Mouse (Mus musculus): ENCODE measurements at regions not wholly inside any gene's neighbourhood (a gene's known extent, or its start where the extent isn't known, plus 50 kb on each side); places are given as distances from the start of the nearest gene placed in this dataset.

DNA sequence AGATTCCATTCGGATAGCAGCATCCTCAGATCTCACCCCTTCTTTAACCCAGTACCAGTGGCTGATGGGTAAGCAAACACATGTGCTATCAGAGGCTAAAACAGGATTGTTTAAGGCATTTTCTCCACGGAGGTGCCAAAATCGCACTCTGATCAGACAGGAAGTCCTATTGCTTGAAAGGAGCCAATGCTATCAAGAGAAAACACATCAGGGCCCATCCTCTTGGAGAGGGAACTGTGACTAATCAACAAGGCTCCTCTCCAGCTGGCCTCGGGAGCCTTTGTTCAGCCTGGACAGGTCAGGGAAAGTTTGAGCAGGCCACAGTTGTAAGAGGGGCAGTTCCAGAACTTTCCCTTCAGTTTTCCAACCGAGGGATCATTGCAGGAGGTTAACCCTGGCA lies 57.4 kb upstream of the Lmo2 start:
- 57% methylated on average over 5 of the region's 5 CpGs for WGBS
- H3K4me1 ChIP-seq (ENCODE audit: control insufficient read depth, insufficient read depth, low read length): peaks cover 3% of the 10 kb centered on the region; the same call in 1 of the 2 replicates
- no peak for ATAC-seq
- H3K9me3 ChIP-seq (replicated peaks; ENCODE audit: control insufficient read depth, low read length, poor library complexity, severe bottlenecking): no peaks in the 10 kb centered on the region
- H3K4me3 ChIP-seq (ENCODE audit: low read depth, low read length): no peak overlapping the region
- no peak overlapping the region for H3K4me2 ChIP-seq (ENCODE audit: low read length)
- H3K9ac ChIP-seq (ENCODE audit: low read depth, low read length): no peak overlapping the region
- H3K27ac ChIP-seq (ENCODE audit: low read length): no peak overlapping the region
- no peaks in the 10 kb centered on the region for H3K27me3 ChIP-seq (ENCODE audit: control insufficient read depth, insufficient read depth, low read depth, low read length)
- H3K36me3 ChIP-seq (ENCODE audit: control insufficient read depth, insufficient read depth, low read length): no peaks in the 10 kb centered on the region

GRCm38 (mm10) chr2:103901457-103901856 lies 56.3 kb upstream of the Lmo2 start:
- Histone ChIP-seq H3K4me2 (ENCODE audit: low read length) (no peak overlapping the region), H3K9ac (ENCODE audit: low read depth, low read length) (no peak overlapping the region), H3K4me3 (ENCODE audit: low read depth, low read length) (no peak overlapping the region), H3K36me3 (ENCODE audit: control insufficient read depth, insufficient read depth, low read length) (no peaks in the 10 kb centered on the region), H3K4me1 (ENCODE audit: control insufficient read depth, insufficient read depth, low read length) (peaks cover 5% of the 10 kb centered on the region; the same call in 1 of the 2 replicates), H3K9me3 (replicated peaks; ENCODE audit: control insufficient read depth, low read length, poor library complexity, severe bottlenecking) (no peaks in the 10 kb centered on the region), H3K27ac (ENCODE audit: low read length) (no peak overlapping the region), H3K27me3 (ENCODE audit: control insufficient read depth, insufficient read depth, low read depth, low read length) (no peaks in the 10 kb centered on the region)
- no peak for ATAC-seq
- WGBS: 81% methylated on average over 1 of the region's 1 CpGs

GRCm38 (mm10) chr2:103902777-103903176 lies 55.0 kb upstream of the Lmo2 start:
- no peaks in the 10 kb centered on the region for H3K36me3 ChIP-seq (ENCODE audit: control insufficient read depth, insufficient read depth, low read length)
- H3K9ac ChIP-seq (ENCODE audit: low read depth, low read length): no peak overlapping the region
- 65% methylated on average over 11 of the region's 11 CpGs for WGBS

GRCm38 (mm10) chr2:103905681-103906080 lies 52.1 kb upstream of the Lmo2 start:
- Histone ChIP-seq H3K27me3 (ENCODE audit: control insufficient read depth, insufficient read depth, low read depth, low read length) (no peaks in the 10 kb centered on the region), H3K36me3 (ENCODE audit: control insufficient read depth, insufficient read depth, low read length) (no peaks in the 10 kb centered on the region), H3K9ac (ENCODE audit: low read depth, low read length) (no peak overlapping the region), H3K4me1 (ENCODE audit: control insufficient read depth, insufficient read depth, low read length) (peaks cover 5% of the 10 kb centered on the region; the same call in 1 of the 2 replicates), H3K9me3 (replicated peaks; ENCODE audit: control insufficient read depth, low read length, poor library complexity, severe bottlenecking) (no peaks in the 10 kb centered on the region), H3K4me2 (ENCODE audit: low read length) (no peak overlapping the region), H3K27ac (ENCODE audit: low read length) (no peak overlapping the region), H3K4me3 (ENCODE audit: low read depth, low read length) (no peak overlapping the region)
- 68% methylated on average over 1 of the region's 1 CpGs for WGBS
- no peak for ATAC-seq

More at GRCm38 (mm10) chr2:103902777-103903176, 55.0 kb upstream of the Lmo2 start:
- Histone ChIP-seq H3K4me2 (ENCODE audit: low read length) (no peak overlapping the region), H3K27ac (ENCODE audit: low read length) (no peak overlapping the region), H3K4me1 (ENCODE audit: control insufficient read depth, insufficient read depth, low read length) (peaks cover 5% of the 10 kb centered on the region; the same call in 1 of the 2 replicates), H3K27me3 (ENCODE audit: control insufficient read depth, insufficient read depth, low read depth, low read length) (no peaks in the 10 kb centered on the region), H3K9me3 (replicated peaks; ENCODE audit: control insufficient read depth, low read length, poor library complexity, severe bottlenecking) (no peaks in the 10 kb centered on the region), H3K4me3 (ENCODE audit: low read depth, low read length) (no peak overlapping the region)
- no peak for ATAC-seq

- H3K9me3 ChIP-seq (replicated peaks; ENCODE audit: control insufficient read depth, low read length, poor library complexity, severe bottlenecking): no peaks in the 10 kb centered on the region
- peaks cover 5% of the 10 kb centered on the region; the same call in 1 of the 2 replicates for H3K4me1 ChIP-seq (ENCODE audit: control insufficient read depth, insufficient read depth, low read length)
- no peak overlapping the region for H3K9ac ChIP-seq (ENCODE audit: low read depth, low read length)
- 48% methylated on average over 2 of the region's 2 CpGs for WGBS
- no peak overlapping the region for H3K27ac ChIP-seq (ENCODE audit: low read length)
- H3K4me3 ChIP-seq (ENCODE audit: low read depth, low read length): no peak overlapping the region
- H3K36me3 ChIP-seq (ENCODE audit: control insufficient read depth, insufficient read depth, low read length): no peaks in the 10 kb centered on the region
- H3K4me2 ChIP-seq (ENCODE audit: low read length): no peak overlapping the region
- H3K27me3 ChIP-seq (ENCODE audit: control insufficient read depth, insufficient read depth, low read depth, low read length): no peaks in the 10 kb centered on the region
- no peak for ATAC-seq
Measured at GRCm38 (mm10) chr2:103906581-103907184, 51.1 kb upstream of the Lmo2 start.
